ENCODE assay signal across 15 mouse cellular contexts in genomic region chr14:11776566-11776965, GRCm38 (mm10).
"Had no signal": no experiment of that assay in that cellular context is flagged by ENCODE, and none has a peak within 500 bp of the region (broad histone marks: within the 10 kb centered on the region; RNA-seq: fewer than 3 reads in every experiment).

No protein-coding gene starts in this region.

- H3K9me3 ChIP-seq: neural tube, embryonic 13.5 days; stomach, embryonic 15.5 days had no signal

- H3K9ac ChIP-seq: neural tube, embryonic 13.5 days; stomach, embryonic 15.5 days had no signal

- H3K27ac ChIP-seq: neural tube, embryonic 13.5 days; stomach, embryonic 15.5 days; stomach, postnatal 0 days had no signal

- H3K27me3 ChIP-seq: neural tube, embryonic 13.5 days; stomach, embryonic 15.5 days had no signal

- H3K4me2 ChIP-seq: neural tube, embryonic 13.5 days; stomach, embryonic 15.5 days had no signal

- H3K4me3 ChIP-seq: neural tube, embryonic 13.5 days; stomach, embryonic 15.5 days had no signal

- DNase-seq: retina, postnatal 1 day; right cerebral cortex, adult 18-20 months; right cerebral cortex, postnatal 14 days; right cerebral cortex, postnatal 25 days; right cerebral cortex, postnatal 4 days; spleen, adult 18-20 months; thymus, adult 18-20 months; thymus, adult 2 months; thymus, postnatal 14 days; thymus, postnatal 25 days; thymus, postnatal 36 days; thymus, postnatal 4 days had no signal

- H3K36me3 ChIP-seq: neural tube, embryonic 13.5 days; stomach, embryonic 15.5 days had no signal
